Mouse (Mus musculus): Measurements from ENCODE around the gene Abcb9.

DNA sequence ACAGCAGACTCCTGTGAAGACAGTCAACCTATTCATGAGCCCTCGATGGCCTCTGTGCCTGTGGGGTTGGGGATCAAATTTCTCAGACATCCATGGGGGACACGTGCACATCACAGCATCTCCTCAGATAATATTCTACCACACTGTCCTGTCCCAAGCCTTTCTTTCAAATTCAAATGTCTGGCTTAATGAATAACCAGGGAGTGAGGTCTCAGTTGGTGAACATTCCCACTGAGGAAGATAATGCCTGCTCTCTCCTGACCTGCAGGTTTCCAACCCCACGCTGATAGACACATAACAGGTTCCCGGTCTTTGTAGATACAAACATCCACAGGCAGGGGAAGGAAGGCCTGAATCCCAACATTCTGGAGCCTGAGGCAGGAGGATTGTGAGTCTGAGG is 38.6 kb downstream of the Abcb9 start:
- TF ChIP-seq CTCF (IDR thresholded peaks at IDR 0.05; ENCODE audit: control insufficient read depth, insufficient read depth, insufficient read length) = no peak
- no peak for TF ChIP-seq MYOD1 (IDR thresholded peaks at IDR 0.05; ENCODE audit: control insufficient read depth, insufficient read length, low read depth)
- TF ChIP-seq CEBPB (IDR thresholded peaks at IDR 0.05; ENCODE audit: low read depth) = no peak
- TF ChIP-seq MAX (IDR thresholded peaks at IDR 0.05) = no peak
- no peak for TF ChIP-seq FOSL1 (IDR thresholded peaks at IDR 0.05; ENCODE audit: insufficient read depth, low read length, poor library complexity, severe bottlenecking)

Measured in C2C12 (cell line).